Comparison of ENCODE assay signal across 11 mouse cellular contexts in the genomic region with DNA sequence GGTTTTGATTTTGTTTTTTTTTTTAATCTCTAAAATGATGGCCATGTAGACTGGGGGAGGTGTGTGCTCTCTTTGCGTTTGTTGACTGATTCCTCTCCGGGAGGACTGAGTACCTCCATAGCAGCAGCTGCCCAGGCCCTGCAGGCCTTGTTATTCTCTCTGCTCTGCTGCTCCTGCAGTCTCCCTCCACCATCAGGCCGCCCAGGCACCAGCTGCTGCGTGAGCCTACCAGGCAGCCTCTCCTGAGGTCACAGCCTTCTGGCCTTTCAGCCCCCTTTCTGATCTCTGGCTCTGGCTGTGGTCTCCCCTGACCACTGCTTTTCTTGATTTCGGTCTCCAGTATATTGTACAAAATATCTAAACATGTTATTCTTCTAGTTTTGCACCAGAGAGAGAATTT. TPM values are rescaled to one million over a fixed set of nuclear protein-coding genes. Genes with fewer than 3 reads are reported as not detected.
DNase-seq lines count a peak whose midpoint lies in the region; ATAC-seq and TF ChIP-seq lines count a peak whose summit lies in the region.
"Had no signal": no experiment of that assay in that cellular context is flagged by ENCODE, and none has a peak within 500 bp of the region (broad histone marks: within the 10 kb centered on the region; RNA-seq: fewer than 3 reads in every experiment).

No protein-coding gene starts in this region.

- peak; percentile 19 for DNase-seq in kidney, adult 2 months
- DNase-seq in kidney, postnatal 14 days = no peak
- DNase-seq in neural tube, embryonic 11.5 days (ENCODE audit: low spot score) = peak; percentile 40
- no peak for DNase-seq in neural tube, embryonic 10.5 days (ENCODE audit: extremely low spot score, low spot score)
- DNase-seq in thymus, postnatal 14 days = no peak
- DNase-seq: gastrocnemius, postnatal 10 days; heart, postnatal 14 days; right cerebral cortex, postnatal 25 days had no signal

- TF ChIP-seq CTCF in kidney, adult 2 months (conservative IDR thresholded peaks at IDR 0.05; ENCODE audit: insufficient read depth, insufficient read length, low read depth, low read length) = no peak

- ATAC-seq in neural tube, embryonic 11.5 days (ENCODE audit: insufficient read depth, low FRiP score, low TSS enrichment) = no peak
- ATAC-seq in hindbrain, embryonic 16.5 days = no peak
- ATAC-seq in stomach, embryonic 16.5 days (ENCODE audit: insufficient read depth, low FRiP score) = no peak

- H3K4me2 ChIP-seq in neural tube, embryonic 11.5 days (ENCODE audit: low read depth) = no peak overlapping the region
- H3K4me2 ChIP-seq in hindbrain, embryonic 16.5 days (ENCODE audit: low read length) = no peak overlapping the region
- no peak overlapping the region for H3K4me2 ChIP-seq in stomach, embryonic 16.5 days (ENCODE audit: low read depth, low read length)
- H3K4me2 ChIP-seq: liver, embryonic 15.5 days had no signal

- H3K36me3 ChIP-seq in kidney, adult 2 months (ENCODE audit: control insufficient read depth, insufficient read depth, low read length) = no peaks in the 10 kb centered on the region
- no peaks in the 10 kb centered on the region for H3K36me3 ChIP-seq in neural tube, embryonic 11.5 days (ENCODE audit: control insufficient read depth, insufficient read depth, low read length)
- no peaks in the 10 kb centered on the region for H3K36me3 ChIP-seq in hindbrain, embryonic 16.5 days (ENCODE audit: control insufficient read depth, insufficient read depth, low read length)
- H3K36me3 ChIP-seq in stomach, embryonic 16.5 days (ENCODE audit: control insufficient read depth, insufficient read depth, low read length) = no peaks in the 10 kb centered on the region
- H3K36me3 ChIP-seq: liver, embryonic 15.5 days had no signal

- H3K4me3 ChIP-seq in kidney, adult 2 months (ENCODE audit: insufficient read depth, low read depth, low read length) = no peak overlapping the region
- H3K4me3 ChIP-seq in neural tube, embryonic 11.5 days (ENCODE audit: low read depth, low read length) = no peak overlapping the region
- no peak overlapping the region for H3K4me3 ChIP-seq in hindbrain, embryonic 16.5 days (ENCODE audit: low read length)
- H3K4me3 ChIP-seq in stomach, embryonic 16.5 days (replicated peaks; ENCODE audit: low read length) = no peak overlapping the region
- H3K4me3 ChIP-seq: liver, embryonic 15.5 days had no signal

- no peaks in the 10 kb centered on the region for H3K27me3 ChIP-seq in kidney, adult 2 months (replicated peaks; ENCODE audit: control insufficient read depth, insufficient read depth, low read length)
- no peaks in the 10 kb centered on the region for H3K27me3 ChIP-seq in neural tube, embryonic 11.5 days (ENCODE audit: control insufficient read depth, insufficient read depth, low read length)
- H3K27me3 ChIP-seq in hindbrain, embryonic 16.5 days (replicated peaks; ENCODE audit: control insufficient read depth, insufficient read depth, low read length) = no peaks in the 10 kb centered on the region
- H3K27me3 ChIP-seq in stomach, embryonic 16.5 days (ENCODE audit: control insufficient read depth, insufficient read depth, low read length) = no peaks in the 10 kb centered on the region
- H3K27me3 ChIP-seq: liver, embryonic 15.5 days had no signal

- 38% methylated on average over 5 of the region's 5 CpGs for WGBS in kidney, adult 2 months
- WGBS in neural tube, embryonic 11.5 days = 39% methylated on average over 5 of the region's 5 CpGs
- 24% methylated on average over 5 of the region's 5 CpGs for WGBS in hindbrain, embryonic 16.5 days
- 39% methylated on average over 5 of the region's 5 CpGs for WGBS in stomach, embryonic 16.5 days

- peak overlapping the region; percentile 16; the same call in 1 of the 2 replicates for H3K27ac ChIP-seq in kidney, adult 2 months (ENCODE audit: insufficient read depth, low read depth, low read length)
- H3K27ac ChIP-seq in neural tube, embryonic 11.5 days (ENCODE audit: low read depth, low read length) = no peak overlapping the region
- peak overlapping the region; percentile 46; the same call in 1 of the 2 replicates for H3K27ac ChIP-seq in hindbrain, embryonic 16.5 days (ENCODE audit: low read depth, low read length)
- H3K27ac ChIP-seq in stomach, embryonic 16.5 days (ENCODE audit: low read length) = no peak overlapping the region
- H3K27ac ChIP-seq: liver, embryonic 15.5 days had no signal

- H3K4me1 ChIP-seq in kidney, adult 2 months (ENCODE audit: control insufficient read depth, insufficient read depth, low read length) = peaks cover 9% of the 10 kb centered on the region; the same call in 1 of the 2 replicates
- H3K4me1 ChIP-seq in neural tube, embryonic 11.5 days (ENCODE audit: control insufficient read depth, insufficient read depth, low read length) = peaks cover 10% of the 10 kb centered on the region; the same call in 1 of the 2 replicates
- H3K4me1 ChIP-seq in hindbrain, embryonic 16.5 days (ENCODE audit: control insufficient read depth, insufficient read depth, low read depth, low read length) = peaks cover 13% of the 10 kb centered on the region
- H3K4me1 ChIP-seq in stomach, embryonic 16.5 days (ENCODE audit: control insufficient read depth, insufficient read depth, low read length) = peaks cover 4% of the 10 kb centered on the region

- TF ChIP-seq POLR2A in kidney, adult 2 months (IDR thresholded peaks at IDR 0.05; ENCODE audit: low read depth, low read length) = no peak

- no peaks in the 10 kb centered on the region for H3K9me3 ChIP-seq in neural tube, embryonic 11.5 days (ENCODE audit: control insufficient read depth, low read length)
- no peaks in the 10 kb centered on the region for H3K9me3 ChIP-seq in hindbrain, embryonic 16.5 days (ENCODE audit: control insufficient read depth, low read length)
- H3K9me3 ChIP-seq in stomach, embryonic 16.5 days (replicated peaks; ENCODE audit: control insufficient read depth, low read length) = no peaks in the 10 kb centered on the region
- H3K9me3 ChIP-seq: liver, embryonic 15.5 days had no signal

- no peak overlapping the region for H3K9ac ChIP-seq in neural tube, embryonic 11.5 days (ENCODE audit: low read length)
- H3K9ac ChIP-seq in hindbrain, embryonic 16.5 days (ENCODE audit: low read depth, low read length) = no peak overlapping the region; the same call in 1 of the 2 replicates
- H3K9ac ChIP-seq in stomach, embryonic 16.5 days (ENCODE audit: low read length) = peak overlapping the region; percentile 57; the same call in 1 of the 2 replicates
- H3K9ac ChIP-seq: liver, embryonic 15.5 days had no signal

RNA-seq across cellular contexts. Expression of a gene that starts 56.7 kb away (rescaled TPM):
- 1.0 and 2.0 TPM in 2 replicates for polyA plus RNA-seq in kidney, adult 2 months (2012; rRNA removed)
- polyA plus RNA-seq in neural tube, embryonic 11.5 days (2014; fragmentation: Nextera tagmentation; extraction: Ambion mirVana) = 44.7 and 47.1 TPM in 2 replicates
- 222 and 255 TPM in 2 replicates for polyA plus RNA-seq in hindbrain, embryonic 16.5 days (2015; fragmentation: Nextera tagmentation; extraction: Ambion mirVana)
- 7.8 and 8.8 TPM in 2 replicates for polyA plus RNA-seq in stomach, embryonic 16.5 days (2015; fragmentation: Nextera tagmentation; extraction: Ambion mirVana)

Comparison
In these comparisons a context has a peak if more than half of its experiments do, and no peak if none do; other contexts are left out.
1. DNase-seq: peak in kidney, adult 2 months (single experiment) and neural tube, embryonic 11.5 days (single experiment); none in kidney, postnatal 14 days (single experiment), neural tube, embryonic 10.5 days (single experiment) and thymus, postnatal 14 days (single experiment).
2. H3K27ac ChIP-seq: peak in kidney, adult 2 months (single experiment) and hindbrain, embryonic 16.5 days (single experiment); none in neural tube, embryonic 11.5 days (single experiment) and stomach, embryonic 16.5 days (single experiment).